Mouse (Mus musculus) kidney, embryonic 16.5 days (tissue): Measurements from ENCODE around the gene Mfap2. TPM values are rescaled to one million over a fixed set of nuclear protein-coding genes. Genes with fewer than 3 reads are reported as not detected.

ENCODE experiments used
- ATAC-seq: fragments of 200-750 bp; cut with Nextera tagmentation; 2 replicates; pipeline ENCODE4 v1.8.0; 2017; ENCODE audit warnings: moderate TSS enrichment; ENCODE audit not compliant: low FRiP score, low TSS enrichment
- H3K27ac ChIP-seq: fragments of 300-500 bp; sonication (generic); 2 replicates; pipeline ENCODE4 v1.5.1; 2014; ENCODE audit warnings: low read length
- H3K27me3 ChIP-seq: fragments of 300-500 bp; sonication (generic); 2 replicates; pipeline ENCODE4 v1.6.1; 2014; ENCODE audit warnings: low read length, control low read depth, mixed read lengths; ENCODE audit not compliant: insufficient read depth
- H3K36me3 ChIP-seq: fragments of 300-500 bp; sonication (generic); 2 replicates; pipeline ENCODE4 v1.6.1; 2014; ENCODE audit warnings: low read length, control low read depth, mixed read lengths; ENCODE audit not compliant: insufficient read depth
- H3K4me1 ChIP-seq: fragments of 300-500 bp; sonication (generic); 2 replicates; pipeline ENCODE4 v1.6.1; 2014; ENCODE audit warnings: low read length, control low read depth, mixed read lengths; ENCODE audit not compliant: insufficient read depth
- H3K4me2 ChIP-seq: fragments of 300-500 bp; sonication (generic); replicated peaks from 2 replicates; pipeline ENCODE4 v1.6.1; 2014; ENCODE audit warnings: low read depth, low read length
- H3K4me3 ChIP-seq: fragments of 300-500 bp; sonication (generic); 2 replicates; pipeline ENCODE4 v1.5.1; 2014; ENCODE audit warnings: mild to moderate bottlenecking, low read length
- H3K9ac ChIP-seq: fragments of 300-500 bp; sonication (generic); replicated peaks from 2 replicates; pipeline ENCODE4 v1.6.1; 2014; ENCODE audit warnings: low read length
- H3K9me3 ChIP-seq: fragments of 300-500 bp; sonication (generic); 2 replicates; pipeline ENCODE4 v1.6.1; 2016; ENCODE audit warnings: low read length, control low read depth
- WGBS: fragments of 180-500 bp; shearing (Covaris S2); extraction: QIAGEN DNeasy Blood & Tissue Kit; methylation state at CpG from one replicate; pipeline ENCODE4 v1.1.7; 2014; 5-methylcytosine and 5-hydroxymethylcytosine counted together
- polyA plus RNA-seq: library from polyadenylated mRNA; unstranded; fragments of >200 nt; fragmentation: Nextera tagmentation; extraction: Ambion mirVana; gene quantifications from 2 replicates; pipeline ENCODE4 v1.2.1, GENCODE M21; 2015

The Mfap2 gene
- polyA plus RNA-seq, 1 experiment from 2014 or later = 442 TPM

GRCm38 (mm10) chr4:141008028-141008427 lies 2.2 kb upstream of the Mfap2 start:
- no peak overlapping the region for H3K4me3 ChIP-seq
- H3K4me2 ChIP-seq = no peak overlapping the region
- H3K9ac ChIP-seq = no peak overlapping the region
- H3K27ac ChIP-seq = no peak overlapping the region
- no peak for ATAC-seq
- WGBS = 82% methylated on average over 8 of the region's 8 CpGs
- H3K4me1 ChIP-seq = peaks cover 28% of the 10 kb centered on the region
- no peaks in the 10 kb centered on the region for H3K27me3 ChIP-seq
- H3K36me3 ChIP-seq = peaks cover 42% of the 10 kb centered on the region
- no peaks in the 10 kb centered on the region for H3K9me3 ChIP-seq

- Histone ChIP-seq H3K9ac (peak overlapping the region; percentile 91), H3K9me3 (no peaks in the 10 kb centered on the region), H3K4me1 (peaks cover 28% of the 10 kb centered on the region), H3K4me3 (peak overlapping the region; percentile 76), H3K27ac (peak overlapping the region; percentile 88), H3K4me2 (peak overlapping the region; percentile 71), H3K36me3 (peaks cover 38% of the 10 kb centered on the region), H3K27me3 (no peaks in the 10 kb centered on the region)
- ATAC-seq = peak; percentile 84
- WGBS = 0% methylated on average over 26 of the region's 26 CpGs
These were observed 308 bp downstream of the Mfap2 start for GRCm38 (mm10) chr4:141010526-141010925.

GRCm38 (mm10) chr4:141010941-141011429 lies 767 bp downstream of the Mfap2 start:
- Histone ChIP-seq H3K36me3 (peaks cover 39% of the 10 kb centered on the region), H3K4me3 (peak overlapping the region; percentile 76), H3K4me1 (peaks cover 28% of the 10 kb centered on the region), H3K27ac (peak overlapping the region; percentile 88), H3K27me3 (no peaks in the 10 kb centered on the region), H3K9me3 (no peaks in the 10 kb centered on the region), H3K9ac (peak overlapping the region; percentile 91), H3K4me2 (peak overlapping the region; percentile 71)
- 0% methylated on average over 17 of the region's 17 CpGs for WGBS
- peak; percentile 60 for ATAC-seq

GRCm38 (mm10) chr4:141011556-141012328 lies 1.5 kb downstream of the Mfap2 start:
- H3K4me3 ChIP-seq = peak overlapping the region; percentile 76
- peak overlapping the region; percentile 88 for H3K27ac ChIP-seq
- 40% methylated on average over 14 of the region's 14 CpGs for WGBS
- H3K9ac ChIP-seq = peak overlapping the region; percentile 91
- H3K36me3 ChIP-seq = peaks cover 32% of the 10 kb centered on the region
- no peaks in the 10 kb centered on the region for H3K27me3 ChIP-seq
- ATAC-seq = no peak
- peaks cover 28% of the 10 kb centered on the region for H3K4me1 ChIP-seq
- H3K4me2 ChIP-seq = peak overlapping the region; percentile 71
- H3K9me3 ChIP-seq = no peaks in the 10 kb centered on the region

GRCm38 (mm10) chr4:141012558-141012957 lies 2.3 kb downstream of the Mfap2 start:
- no peak for ATAC-seq
- 82% methylated on average over 10 of the region's 10 CpGs for WGBS
- H3K9ac ChIP-seq = no peak overlapping the region
- no peak overlapping the region for H3K4me3 ChIP-seq
- no peaks in the 10 kb centered on the region for H3K9me3 ChIP-seq
- no peak overlapping the region for H3K27ac ChIP-seq
- 0 out of 2 replicates have a peak overlapping the region, but pooled peaks have one; percentile 71 for H3K4me2 ChIP-seq
- peaks cover 28% of the 10 kb centered on the region for H3K4me1 ChIP-seq
- H3K27me3 ChIP-seq = no peaks in the 10 kb centered on the region
- H3K36me3 ChIP-seq = peaks cover 28% of the 10 kb centered on the region

GRCm38 (mm10) chr4:141014114-141014513 lies 3.9 kb downstream of the Mfap2 start:
- no peak overlapping the region for H3K4me3 ChIP-seq
- H3K4me1 ChIP-seq = peaks cover 28% of the 10 kb centered on the region
- H3K4me2 ChIP-seq = no peak overlapping the region
- H3K9me3 ChIP-seq = no peaks in the 10 kb centered on the region
- ATAC-seq = no peak
- peaks cover 33% of the 10 kb centered on the region for H3K36me3 ChIP-seq
- H3K9ac ChIP-seq = no peak overlapping the region
- no peak overlapping the region for H3K27ac ChIP-seq
- H3K27me3 ChIP-seq = no peaks in the 10 kb centered on the region
- 79% methylated on average over 8 of the region's 8 CpGs for WGBS

- Histone ChIP-seq H3K27ac (no peak overlapping the region), H3K36me3 (peaks cover 33% of the 10 kb centered on the region), H3K9ac (no peak overlapping the region)
These were observed 4.6 kb downstream of the Mfap2 start for GRCm38 (mm10) chr4:141014856-141015255.

GRCm38 (mm10) chr4:141015356-141015755 lies 5.1 kb downstream of the Mfap2 start:
- Histone ChIP-seq H3K27ac (no peak overlapping the region), H3K4me1 (peaks cover 27% of the 10 kb centered on the region), H3K4me2 (no peak overlapping the region), H3K36me3 (peaks cover 33% of the 10 kb centered on the region), H3K9me3 (no peaks in the 10 kb centered on the region), H3K4me3 (no peak overlapping the region), H3K27me3 (no peaks in the 10 kb centered on the region), H3K9ac (no peak overlapping the region)
- ATAC-seq = no peak
- 60% methylated on average over 7 of the region's 7 CpGs for WGBS

More at GRCm38 (mm10) chr4:141014856-141015255, 4.6 kb downstream of the Mfap2 start:
- WGBS = 91% methylated on average over 11 of the region's 11 CpGs
- no peak overlapping the region for H3K4me2 ChIP-seq
- no peak overlapping the region for H3K4me3 ChIP-seq
- no peaks in the 10 kb centered on the region for H3K27me3 ChIP-seq
- ATAC-seq = no peak
- no peaks in the 10 kb centered on the region for H3K9me3 ChIP-seq
- H3K4me1 ChIP-seq = peaks cover 28% of the 10 kb centered on the region

GRCm38 (mm10) chr4:141016311-141016710 lies 6.1 kb downstream of the Mfap2 start:
- 58% methylated on average over 9 of the region's 9 CpGs for WGBS
- H3K36me3 ChIP-seq = peaks cover 33% of the 10 kb centered on the region

More at GRCm38 (mm10) chr4:141016311-141016710, 6.1 kb downstream of the Mfap2 start:
- no peak overlapping the region for H3K4me2 ChIP-seq
- no peak overlapping the region for H3K27ac ChIP-seq
- peaks cover 31% of the 10 kb centered on the region for H3K4me1 ChIP-seq
- H3K27me3 ChIP-seq = no peaks in the 10 kb centered on the region
- H3K9ac ChIP-seq = no peak overlapping the region
- no peak for ATAC-seq
- no peak overlapping the region for H3K4me3 ChIP-seq
- H3K9me3 ChIP-seq = no peaks in the 10 kb centered on the region
